In the genomic region with DNA sequence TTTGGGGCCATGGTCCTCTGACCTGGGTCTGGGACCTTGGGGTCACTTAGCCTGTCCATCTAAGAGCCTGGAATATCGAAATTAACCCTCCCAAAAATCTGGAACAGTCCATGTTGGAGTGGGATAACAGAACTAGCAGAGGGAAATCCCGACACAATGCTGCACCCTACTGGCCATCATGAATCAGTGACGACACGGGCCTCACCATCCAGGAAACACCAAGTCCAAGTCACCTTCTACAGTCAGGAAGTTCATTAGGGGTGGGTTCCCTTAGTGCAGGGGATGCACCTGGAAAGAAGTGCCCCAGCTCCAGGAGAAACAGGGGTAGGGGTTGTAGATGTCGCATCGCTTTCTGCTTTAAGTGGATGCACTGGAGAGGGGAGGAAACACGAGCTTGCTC, we compare ENCODE assay signal across 9 mouse cellular contexts. TPM values are rescaled to one million over a fixed set of nuclear protein-coding genes. Genes with fewer than 3 reads are reported as not detected.
DNase-seq lines count a peak whose midpoint lies in the region; ATAC-seq lines count a peak whose summit lies in the region.
"Had no signal": no experiment of that assay in that cellular context is flagged by ENCODE, and none has a peak within 500 bp of the region (broad histone marks: within the 10 kb centered on the region; RNA-seq: fewer than 3 reads in every experiment).

No protein-coding gene starts in this region.

- H3K27me3 ChIP-seq in liver, embryonic 12.5 days (replicated peaks): 0 out of 2 replicates have a peak, but pooled peaks cover under 1% of the 10 kb centered on the region
- H3K27me3 ChIP-seq in intestine, embryonic 16.5 days (replicated peaks; ENCODE audit: control insufficient read depth, insufficient read depth, low read length): no peaks in the 10 kb centered on the region
- no peaks in the 10 kb centered on the region for H3K27me3 ChIP-seq in limb, embryonic 10.5 days (ENCODE audit: low read depth, poor library complexity, severe bottlenecking)
- no peaks in the 10 kb centered on the region for H3K27me3 ChIP-seq in neural tube, embryonic 11.5 days (ENCODE audit: control insufficient read depth, insufficient read depth, low read length)

- WGBS in liver, embryonic 12.5 days (ENCODE audit: insufficient replicate concordance): 16% methylated on average over 7 of the region's 7 CpGs
- 24% methylated on average over 7 of the region's 7 CpGs for WGBS in intestine, embryonic 16.5 days
- 19% methylated on average over 7 of the region's 7 CpGs for WGBS in limb, embryonic 10.5 days
- 24% methylated on average over 7 of the region's 7 CpGs for WGBS in neural tube, embryonic 11.5 days

- H3K4me2 ChIP-seq in liver, embryonic 12.5 days: no peak overlapping the region
- no peak overlapping the region for H3K4me2 ChIP-seq in intestine, embryonic 16.5 days (ENCODE audit: low read depth, low read length)
- no peak overlapping the region for H3K4me2 ChIP-seq in neural tube, embryonic 11.5 days (ENCODE audit: low read depth)

- ATAC-seq in liver, embryonic 12.5 days: no peak
- peak; percentile 66; the same call in 1 of the 2 replicates for ATAC-seq in intestine, embryonic 16.5 days
- no peak for ATAC-seq in neural tube, embryonic 11.5 days (ENCODE audit: insufficient read depth, low FRiP score, low TSS enrichment)

- no peaks in the 10 kb centered on the region for H3K36me3 ChIP-seq in liver, embryonic 12.5 days
- H3K36me3 ChIP-seq in intestine, embryonic 16.5 days (ENCODE audit: control insufficient read depth, insufficient read depth, low read length): no peaks in the 10 kb centered on the region
- no peaks in the 10 kb centered on the region for H3K36me3 ChIP-seq in limb, embryonic 10.5 days
- H3K36me3 ChIP-seq in neural tube, embryonic 11.5 days (ENCODE audit: control insufficient read depth, insufficient read depth, low read length): no peaks in the 10 kb centered on the region

- peak; percentile 33 for DNase-seq in liver
- DNase-seq in cerebellum, adult 18-20 months: peak; percentile 74 to 80
- DNase-seq in frontal cortex, postnatal 10 days (ENCODE audit: low spot score in 2 of 2): peak; percentile 22 to 58
- DNase-seq in limb, embryonic 10.5 days (ENCODE audit: low spot score): peak; percentile 72
- peak; percentile 69 for DNase-seq in neural tube, embryonic 11.5 days (ENCODE audit: low spot score)
- peak; percentile 5 to 44 for DNase-seq in thymus, postnatal 10 days (ENCODE audit: low spot score in 2 of 2)

- no peak overlapping the region for H3K9ac ChIP-seq in liver, embryonic 12.5 days
- no peak overlapping the region for H3K9ac ChIP-seq in intestine, embryonic 16.5 days (ENCODE audit: low read depth, low read length)
- H3K9ac ChIP-seq in neural tube, embryonic 11.5 days (ENCODE audit: low read length): no peak overlapping the region

- H3K9me3 ChIP-seq in liver, embryonic 12.5 days (replicated peaks): no peaks in the 10 kb centered on the region
- H3K9me3 ChIP-seq in intestine, embryonic 16.5 days (ENCODE audit: control insufficient read depth, low read length): no peaks in the 10 kb centered on the region
- H3K9me3 ChIP-seq in limb, embryonic 10.5 days (replicated peaks): no peaks in the 10 kb centered on the region
- H3K9me3 ChIP-seq in neural tube, embryonic 11.5 days (ENCODE audit: control insufficient read depth, low read length): no peaks in the 10 kb centered on the region

- H3K4me1 ChIP-seq in liver, embryonic 12.5 days: no peaks in the 10 kb centered on the region
- H3K4me1 ChIP-seq in intestine, embryonic 16.5 days (ENCODE audit: control insufficient read depth, insufficient read depth, low read length): no peaks in the 10 kb centered on the region
- peaks cover 17% of the 10 kb centered on the region for H3K4me1 ChIP-seq in limb, embryonic 10.5 days
- H3K4me1 ChIP-seq in neural tube, embryonic 11.5 days (ENCODE audit: control insufficient read depth, insufficient read depth, low read length): no peaks in the 10 kb centered on the region

- no peak overlapping the region for H3K4me3 ChIP-seq in liver, embryonic 12.5 days
- H3K4me3 ChIP-seq in intestine, embryonic 16.5 days (ENCODE audit: low read length): no peak overlapping the region
- no peak overlapping the region for H3K4me3 ChIP-seq in limb, embryonic 10.5 days
- H3K4me3 ChIP-seq in neural tube, embryonic 11.5 days (ENCODE audit: low read depth, low read length): no peak overlapping the region
- H3K4me3 ChIP-seq: myocyte had no signal

- no peak overlapping the region for H3K27ac ChIP-seq in liver, embryonic 12.5 days
- no peak overlapping the region for H3K27ac ChIP-seq in intestine, embryonic 16.5 days (ENCODE audit: low read length)
- no peak overlapping the region for H3K27ac ChIP-seq in limb, embryonic 10.5 days
- H3K27ac ChIP-seq in neural tube, embryonic 11.5 days (ENCODE audit: low read depth, low read length): no peak overlapping the region

RNA-seq across cellular contexts. Expression of a gene that starts 20.7 kb away (rescaled TPM):
- polyA plus RNA-seq in liver, embryonic 12.5 days (2016; fragmentation: Nextera tagmentation; extraction: Ambion mirVana): 0.01 and 0.02 TPM in 2 replicates
- polyA plus RNA-seq in intestine, embryonic 16.5 days (2015; fragmentation: Nextera tagmentation; extraction: Ambion mirVana): 0.26 and 0.27 TPM in 2 replicates
- polyA plus RNA-seq in limb, embryonic 10.5 days (2016; fragmentation: Nextera tagmentation; extraction: Ambion mirVana): 0.01 TPM in 1 of 2 replicates, not detected in the other
- not detected in 2 replicates for polyA plus RNA-seq in neural tube, embryonic 11.5 days (2014; fragmentation: Nextera tagmentation; extraction: Ambion mirVana)

RNA-seq across cellular contexts. Expression of a gene that starts 36.3 kb away (rescaled TPM):
- 11.6 and 11.7 TPM in 2 replicates for polyA plus RNA-seq in liver, embryonic 12.5 days (2016; fragmentation: Nextera tagmentation; extraction: Ambion mirVana)
- 23.8 and 25.1 TPM in 2 replicates for polyA plus RNA-seq in intestine, embryonic 16.5 days (2015; fragmentation: Nextera tagmentation; extraction: Ambion mirVana)
- polyA plus RNA-seq in limb, embryonic 10.5 days (2016; fragmentation: Nextera tagmentation; extraction: Ambion mirVana): 14.7 and 16.1 TPM in 2 replicates
- polyA plus RNA-seq in neural tube, embryonic 11.5 days (2014; fragmentation: Nextera tagmentation; extraction: Ambion mirVana): 17.3 and 18.9 TPM in 2 replicates

RNA-seq across cellular contexts. Expression of a gene that starts 41.7 kb away (rescaled TPM):
- polyA plus RNA-seq in liver, embryonic 12.5 days (2016; fragmentation: Nextera tagmentation; extraction: Ambion mirVana): 8.1 and 8.6 TPM in 2 replicates
- 22.6 and 23.2 TPM in 2 replicates for polyA plus RNA-seq in intestine, embryonic 16.5 days (2015; fragmentation: Nextera tagmentation; extraction: Ambion mirVana)
- 83.6 and 91.4 TPM in 2 replicates for polyA plus RNA-seq in limb, embryonic 10.5 days (2016; fragmentation: Nextera tagmentation; extraction: Ambion mirVana)
- 58.8 and 65.0 TPM in 2 replicates for polyA plus RNA-seq in neural tube, embryonic 11.5 days (2014; fragmentation: Nextera tagmentation; extraction: Ambion mirVana)

Comparison
In these comparisons a context has a peak if more than half of its experiments do, and no peak if none do; other contexts are left out.
1. DNase-seq: peak in every context shown above with its lines; median percentile 77 in cerebellum, adult 18-20 months; 72 in limb, embryonic 10.5 days; 69 in neural tube, embryonic 11.5 days; 40 in frontal cortex, postnatal 10 days; 33 in liver; 24 in thymus, postnatal 10 days.